Mouse (Mus musculus) neural tube, embryonic 11.5 days (tissue): ENCODE data around the gene Samhd1. TPM values are rescaled to one million over a fixed set of nuclear protein-coding genes. Genes with fewer than 3 reads are reported as not detected.

Source experiments
- ATAC-seq: fragments of 200-750 bp; cut with Nextera tagmentation; 2 replicates; pipeline ENCODE4 v1.8.0; 2017; ENCODE audit warnings: moderate number of reproducible peaks, mild to moderate bottlenecking, moderate TSS enrichment, moderate library complexity; ENCODE audit not compliant: insufficient read depth, low FRiP score, low TSS enrichment
- DNase-seq: peaks from one replicate; pipeline ENCODE4 v3.0.0-alpha.2; 2015; ENCODE audit warnings: low spot score
- H3K27ac ChIP-seq: fragments of 300-500 bp; sonication (generic); 2 replicates; pipeline ENCODE4 v1.5.1; 2014; ENCODE audit warnings: low read depth, mild to moderate bottlenecking, low read length
- H3K27me3 ChIP-seq: fragments of 300-500 bp; sonication (generic); 2 replicates; pipeline ENCODE4 v1.6.1; 2014; ENCODE audit warnings: mild to moderate bottlenecking, low read length, mixed read lengths; ENCODE audit not compliant: control insufficient read depth, insufficient read depth
- H3K36me3 ChIP-seq: fragments of 300-500 bp; sonication (generic); 2 replicates; pipeline ENCODE4 v1.6.1; 2014; ENCODE audit warnings: mild to moderate bottlenecking, low read length, moderate library complexity, mixed read lengths; ENCODE audit not compliant: control insufficient read depth, insufficient read depth
- H3K4me1 ChIP-seq: fragments of 300-500 bp; sonication (generic); 2 replicates; pipeline ENCODE4 v1.6.1; 2014; ENCODE audit warnings: low read length, mixed read lengths; ENCODE audit not compliant: control insufficient read depth, insufficient read depth
- H3K4me2 ChIP-seq: fragments of 300-500 bp; sonication (generic); 2 replicates; pipeline ENCODE4 v1.6.1; 2014; ENCODE audit warnings: low read depth, mild to moderate bottlenecking, moderate library complexity
- H3K4me3 ChIP-seq: fragments of 300-500 bp; sonication (generic); 2 replicates; pipeline ENCODE4 v1.5.1; 2014; ENCODE audit warnings: low read depth, low read length
- H3K9ac ChIP-seq: fragments of 300-500 bp; sonication (generic); 2 replicates; pipeline ENCODE4 v1.6.1; 2014; ENCODE audit warnings: mild to moderate bottlenecking, low read length
- H3K9me3 ChIP-seq: fragments of 300-500 bp; sonication (generic); 2 replicates; pipeline ENCODE4 v1.6.1; 2016; ENCODE audit warnings: low read length; ENCODE audit not compliant: control insufficient read depth
- WGBS: fragments of 180-500 bp; shearing (Covaris S2); extraction: QIAGEN DNeasy Blood & Tissue Kit; methylation state at CpG from one replicate; pipeline ENCODE4 v1.1.7; 2014; 5-methylcytosine and 5-hydroxymethylcytosine counted together
- polyA plus RNA-seq: library from polyadenylated mRNA; unstranded; fragments of >200 nt; fragmentation: Nextera tagmentation; extraction: Ambion mirVana; gene quantifications from 2 replicates; pipeline ENCODE4 v1.2.1, GENCODE M21; 2014

The Samhd1 gene
- polyA plus RNA-seq, 1 experiment from 2014 or later: 18.7 TPM

- no peaks in the 10 kb centered on the region for H3K36me3 ChIP-seq
- H3K4me2 ChIP-seq: peak overlapping the region; percentile 99
- peak overlapping the region; percentile 99 for H3K9ac ChIP-seq
- peak overlapping the region; percentile 98 for H3K27ac ChIP-seq
- no peaks in the 10 kb centered on the region for H3K27me3 ChIP-seq
- peak overlapping the region; percentile 90 for H3K4me3 ChIP-seq
- no peaks in the 10 kb centered on the region for H3K9me3 ChIP-seq
- WGBS: 9% methylated on average over 16 of the region's 16 CpGs
- peaks cover 31% of the 10 kb centered on the region for H3K4me1 ChIP-seq
- DNase-seq (no peak), ATAC-seq (0 out of 2 replicates have a peak, but pooled peaks have one; percentile 3)
Observed at GRCm38 (mm10) chr2:157079701-157080180, 55.3 kb downstream of the Samhd1 start.

GRCm38 (mm10) chr2:157078793-157079700, 56.0 kb downstream of the Samhd1 start, which contains the start of gene Soga1:
Gene Soga1 (minus strand): TSS chr2:157079254.
- H3K27ac ChIP-seq: peak within 1 kb of the TSS; percentile 98
- H3K4me1 ChIP-seq: peaks cover 36% of the 10 kb centered on the region
- no peaks in the 10 kb centered on the region for H3K36me3 ChIP-seq
- H3K9ac ChIP-seq: peak within 1 kb of the TSS; percentile 99
- no peaks in the 10 kb centered on the region for H3K9me3 ChIP-seq
- no peaks in the 10 kb centered on the region for H3K27me3 ChIP-seq
- H3K4me2 ChIP-seq: peak within 1 kb of the TSS; percentile 99
- DNase-seq: peak; percentile 93
- 1% methylated on average over 77 of the region's 136 CpGs for WGBS
- ATAC-seq: peak; percentile 84
- peak within 1 kb of the TSS; percentile 90 for H3K4me3 ChIP-seq

GRCm38 (mm10) chr2:157078059-157078792, 56.8 kb downstream of the Samhd1 start:
- Histone ChIP-seq H3K4me3 (peak overlapping the region; percentile 90), H3K4me1 (peaks cover 36% of the 10 kb centered on the region), H3K9me3 (no peaks in the 10 kb centered on the region), H3K4me2 (peak overlapping the region; percentile 99), H3K27ac (peak overlapping the region; percentile 98), H3K9ac (peak overlapping the region; percentile 99), H3K27me3 (no peaks in the 10 kb centered on the region), H3K36me3 (peaks cover 2% of the 10 kb centered on the region)
- ATAC-seq (peak; percentile 4; the same call in 1 of the 2 replicates), DNase-seq (peak; percentile 40)
- under 1% methylated on average over 75 of the region's 79 CpGs for WGBS

GRCm38 (mm10) chr2:157077641-157078058, 57.4 kb downstream of the Samhd1 start:
- peaks cover 36% of the 10 kb centered on the region for H3K4me1 ChIP-seq
- peak overlapping the region; percentile 90 for H3K4me3 ChIP-seq
- no peak for ATAC-seq
- no peaks in the 10 kb centered on the region for H3K9me3 ChIP-seq
- peaks cover 4% of the 10 kb centered on the region for H3K36me3 ChIP-seq
- peak overlapping the region; percentile 99 for H3K9ac ChIP-seq
- H3K27ac ChIP-seq: peak overlapping the region; percentile 44; the same call in 1 of the 2 replicates
- H3K4me2 ChIP-seq: peak overlapping the region; percentile 99
- DNase-seq: peak; percentile 59
- H3K27me3 ChIP-seq: no peaks in the 10 kb centered on the region
- 0% methylated on average over 15 of the region's 15 CpGs for WGBS

GRCm38 (mm10) chr2:157077160-157077559, 57.9 kb downstream of the Samhd1 start:
- H3K9ac ChIP-seq: peak overlapping the region; percentile 99
- H3K27me3 ChIP-seq: no peaks in the 10 kb centered on the region
- peaks cover 35% of the 10 kb centered on the region for H3K4me1 ChIP-seq
- H3K9me3 ChIP-seq: no peaks in the 10 kb centered on the region
- WGBS: 28% methylated on average over 5 of the region's 5 CpGs
- H3K4me3 ChIP-seq: peak overlapping the region; percentile 90
- DNase-seq: no peak
- peaks cover 4% of the 10 kb centered on the region for H3K36me3 ChIP-seq
- peak overlapping the region; percentile 44; the same call in 1 of the 2 replicates for H3K27ac ChIP-seq
- peak overlapping the region; percentile 99 for H3K4me2 ChIP-seq
- ATAC-seq: no peak

- ATAC-seq: no peak
- peaks cover 34% of the 10 kb centered on the region for H3K4me1 ChIP-seq
Observed at GRCm38 (mm10) chr2:157076585-157076984, 58.5 kb downstream of the Samhd1 start.

GRCm38 (mm10) chr2:157075685-157076084, 59.4 kb downstream of the Samhd1 start:
- H3K36me3 ChIP-seq: peaks cover 4% of the 10 kb centered on the region
- ATAC-seq (no peak), DNase-seq (no peak)
- H3K27me3 ChIP-seq: no peaks in the 10 kb centered on the region
- WGBS: 82% methylated on average over 3 of the region's 3 CpGs
- no peak overlapping the region for H3K9ac ChIP-seq
- peak overlapping the region; percentile 6; the same call in 1 of the 2 replicates for H3K4me3 ChIP-seq
- no peaks in the 10 kb centered on the region for H3K9me3 ChIP-seq
- no peak overlapping the region for H3K27ac ChIP-seq
- H3K4me2 ChIP-seq: peak overlapping the region; percentile 99
- H3K4me1 ChIP-seq: peaks cover 39% of the 10 kb centered on the region

More at GRCm38 (mm10) chr2:157076585-157076984, 58.5 kb downstream of the Samhd1 start:
- peaks cover 4% of the 10 kb centered on the region for H3K36me3 ChIP-seq
- no peak overlapping the region; the same call in 1 of the 2 replicates for H3K9ac ChIP-seq
- 85% methylated on average over 7 of the region's 7 CpGs for WGBS
- no peaks in the 10 kb centered on the region for H3K27me3 ChIP-seq
- H3K4me3 ChIP-seq: peak overlapping the region; percentile 90; the same call in 1 of the 2 replicates
- no peaks in the 10 kb centered on the region for H3K9me3 ChIP-seq
- no peak overlapping the region for H3K27ac ChIP-seq
- no peak for DNase-seq
- H3K4me2 ChIP-seq: peak overlapping the region; percentile 99

GRCm38 (mm10) chr2:157075226-157075625, 59.8 kb downstream of the Samhd1 start:
- Histone ChIP-seq H3K9ac (no peak overlapping the region), H3K36me3 (peaks cover 4% of the 10 kb centered on the region), H3K4me3 (0 out of 2 replicates have a peak overlapping the region, but pooled peaks have one; percentile 6), H3K27ac (no peak overlapping the region), H3K9me3 (no peaks in the 10 kb centered on the region), H3K27me3 (no peaks in the 10 kb centered on the region), H3K4me2 (peak overlapping the region; percentile 99), H3K4me1 (peaks cover 43% of the 10 kb centered on the region)
- DNase-seq (no peak), ATAC-seq (no peak)
- 87% methylated on average over 3 of the region's 3 CpGs for WGBS
